Mouse (Mus musculus): ENCODE data around the gene Ccdc8.

Ccdc8 gene

GRCm38 (mm10) chr7:16976298-16976697, 16.2 kb upstream of the Ccdc8 start:
- DNase-seq = no peak

GRCm38 (mm10) chr7:16978173-16978572, 14.3 kb upstream of the Ccdc8 start:
- no peak for DNase-seq

GRCm38 (mm10) chr7:16978593-16978992, 13.9 kb upstream of the Ccdc8 start:
- DNase-seq = no peak

- DNase-seq = no peak
Observed at GRCm38 (mm10) chr7:16980348-16980747, 12.2 kb upstream of the Ccdc8 start.

GRCm38 (mm10) chr7:16982859-16983568, 9.5 kb upstream of the Ccdc8 start, which contains the start of gene Gm42372:
Gm42372 (plus strand) TSS chr7:16983086.
- no peak for DNase-seq

- DNase-seq = no peak
Observed at GRCm38 (mm10) chr7:16987541-16988149, 4.9 kb upstream of the Ccdc8 start.

- peak; percentile 21 for DNase-seq
Observed at GRCm38 (mm10) chr7:16988405-16988804, 4.1 kb upstream of the Ccdc8 start.

GRCm38 (mm10) chr7:16990006-16990744, 2.3 kb upstream of the Ccdc8 start:
- no peak for DNase-seq

- DNase-seq = no peak
Observed at GRCm38 (mm10) chr7:16991681-16992450, 642 bp upstream of the Ccdc8 start.

- peak; percentile 60 for DNase-seq
Observed at GRCm38 (mm10) chr7:16993651-16994399, 1.3 kb downstream of the Ccdc8 start.

GRCm38 (mm10) chr7:16994400-16994799, 1.9 kb downstream of the Ccdc8 start:
- no peak for DNase-seq

- no peak for DNase-seq
Observed at GRCm38 (mm10) chr7:16995345-16995744, 2.8 kb downstream of the Ccdc8 start.

GRCm38 (mm10) chr7:16999233-16999632, 6.7 kb downstream of the Ccdc8 start:
- DNase-seq = no peak

- peak; percentile 80 for DNase-seq
Observed at GRCm38 (mm10) chr7:16999650-17000049, 7.1 kb downstream of the Ccdc8 start.

- peak; percentile 81 for DNase-seq
Observed at GRCm38 (mm10) chr7:17002375-17003195, 10.1 kb downstream of the Ccdc8 start.

GRCm38 (mm10) chr7:17003230-17003960, 10.9 kb downstream of the Ccdc8 start:
- DNase-seq = peak; percentile 69

- DNase-seq = peak; percentile 37
Observed at GRCm38 (mm10) chr7:17004716-17005115, 12.2 kb downstream of the Ccdc8 start.

- DNase-seq = peak; percentile 55
Observed at GRCm38 (mm10) chr7:17007300-17007699, 14.8 kb downstream of the Ccdc8 start.

- DNase-seq = no peak
Observed at GRCm38 (mm10) chr7:17009326-17010009, 17.0 kb downstream of the Ccdc8 start.

GRCm38 (mm10) chr7:17010010-17010347, 17.5 kb downstream of the Ccdc8 start:
- DNase-seq = no peak

Data from kidney, adult 11 months (tissue).